Comparison of ENCODE assay signal across 8 mouse cellular contexts in genomic region chr14:75256521-75256920, GRCm38 (mm10). TPM values are rescaled to one million over a fixed set of nuclear protein-coding genes. Genes with fewer than 3 reads are reported as not detected.
DNase-seq lines count a peak whose midpoint lies in the region; ATAC-seq and TF ChIP-seq lines count a peak whose summit lies in the region.

No protein-coding gene starts in this region.

- WGBS in heart, adult 2 months, result 33% methylated on average over 5 of the region's 5 CpGs
- 38% methylated on average over 5 of the region's 5 CpGs for WGBS in heart, embryonic 11.5 days (ENCODE audit: insufficient replicate concordance)
- 30% methylated on average over 5 of the region's 5 CpGs for WGBS in liver, embryonic 14.5 days (ENCODE audit: insufficient replicate concordance)
- WGBS in heart, embryonic 12.5 days, result 40% methylated on average over 5 of the region's 5 CpGs

- H3K4me1 ChIP-seq in heart, adult 2 months (ENCODE audit: control insufficient read depth, insufficient read depth, low read length), result no peaks in the 10 kb centered on the region
- no peaks in the 10 kb centered on the region for H3K4me1 ChIP-seq in heart, embryonic 11.5 days (ENCODE audit: control insufficient read depth, insufficient read depth, low read length)
- H3K4me1 ChIP-seq in liver, embryonic 14.5 days (replicated peaks; ENCODE audit: control insufficient read depth in 2 of 2, insufficient read depth in 2 of 2, low read length in 1 of 2), result no peaks in the 10 kb centered on the region
- H3K4me1 ChIP-seq in heart, embryonic 12.5 days (replicated peaks), result no peaks in the 10 kb centered on the region

- TF ChIP-seq POLR2A in heart, adult 2 months (IDR thresholded peaks at IDR 0.05; ENCODE audit: insufficient read depth, low read depth, low read length), result no peak

- H3K27ac ChIP-seq in heart, adult 2 months, result no peak overlapping the region
- no peak overlapping the region for H3K27ac ChIP-seq in heart, embryonic 11.5 days (ENCODE audit: low read depth, low read length)
- no peak overlapping the region for H3K27ac ChIP-seq in liver, embryonic 14.5 days
- H3K27ac ChIP-seq in heart, embryonic 12.5 days (ENCODE audit: poor library complexity, severe bottlenecking), result no peak overlapping the region

- H3K4me3 ChIP-seq in heart, adult 2 months, result no peak overlapping the region
- H3K4me3 ChIP-seq in heart, embryonic 11.5 days (ENCODE audit: low read depth, low read length), result no peak overlapping the region
- H3K4me3 ChIP-seq in liver, embryonic 14.5 days (ENCODE audit: insufficient read depth in 1 of 2, low read depth in 2 of 2, low read length in 2 of 2), result no peak overlapping the region
- H3K4me3 ChIP-seq in heart, embryonic 12.5 days, result no peak overlapping the region

- TF ChIP-seq CTCF in heart, adult 2 months (IDR thresholded peaks at IDR 0.05), result peak; percentile 57
- peak; percentile 64 for TF ChIP-seq CTCF in liver, embryonic 14.5 days (IDR thresholded peaks at IDR 0.05; ENCODE audit: low read depth)

- H3K27me3 ChIP-seq in heart, adult 2 months (ENCODE audit: control insufficient read depth, insufficient read depth, low read length), result no peaks in the 10 kb centered on the region
- no peaks in the 10 kb centered on the region for H3K27me3 ChIP-seq in heart, embryonic 11.5 days (ENCODE audit: control insufficient read depth, insufficient read depth, low read length)
- no peaks in the 10 kb centered on the region for H3K27me3 ChIP-seq in liver, embryonic 14.5 days (ENCODE audit: control insufficient read depth, insufficient read depth, low read length)
- no peaks in the 10 kb centered on the region for H3K27me3 ChIP-seq in heart, embryonic 12.5 days (replicated peaks)

- no peaks in the 10 kb centered on the region for H3K9me3 ChIP-seq in heart, embryonic 11.5 days (replicated peaks; ENCODE audit: control insufficient read depth, low read length)
- no peaks in the 10 kb centered on the region for H3K9me3 ChIP-seq in liver, embryonic 14.5 days (ENCODE audit: control insufficient read depth, low read length)
- H3K9me3 ChIP-seq in heart, embryonic 12.5 days (replicated peaks), result no peaks in the 10 kb centered on the region

- no peak for DNase-seq in heart, adult 2 months
- peak; percentile 56 for DNase-seq in 416B (ENCODE audit: low read depth)
- DNase-seq in adrenal gland, adult 2 months, result peak; percentile 49
- no peak for DNase-seq in liver, embryonic 14.5 days (ENCODE audit: low read depth in 3 of 3, low spot score in 3 of 3)
- DNase-seq in frontal cortex, adult 2 months (ENCODE audit: extremely low spot score in 1 of 2, low spot score in 1 of 2), result no peak
- DNase-seq in gastrocnemius, postnatal 25 days, result no peak

- no peak for TF ChIP-seq EP300 in heart, adult 2 months (IDR thresholded peaks at IDR 0.05; ENCODE audit: insufficient read depth, low read depth, low read length)
- TF ChIP-seq EP300 in liver, embryonic 14.5 days (IDR thresholded peaks at IDR 0.05; ENCODE audit: low read depth), result no peak

- no peaks in the 10 kb centered on the region for H3K79me2 ChIP-seq in heart, adult 2 months (replicated peaks; ENCODE audit: control insufficient read depth, insufficient read depth, low read length)

- H3K9ac ChIP-seq in heart, adult 2 months (ENCODE audit: low read depth, low read length), result no peak overlapping the region
- H3K9ac ChIP-seq in heart, embryonic 11.5 days (ENCODE audit: low read depth, low read length), result no peak overlapping the region
- no peak overlapping the region for H3K9ac ChIP-seq in liver, embryonic 14.5 days (replicated peaks)
- H3K9ac ChIP-seq in heart, embryonic 12.5 days, result no peak overlapping the region

- no peak for ATAC-seq in heart, embryonic 11.5 days (replicated peaks; ENCODE audit: insufficient number of reproducible peaks, low FRiP score, low TSS enrichment)
- no peak for ATAC-seq in liver, embryonic 14.5 days (ENCODE audit: insufficient read depth)
- no peak for ATAC-seq in heart, embryonic 12.5 days (ENCODE audit: insufficient number of reproducible peaks, low FRiP score)

- no peaks in the 10 kb centered on the region for H3K36me3 ChIP-seq in heart, adult 2 months (ENCODE audit: control insufficient read depth, insufficient read depth, low read length)
- H3K36me3 ChIP-seq in heart, embryonic 11.5 days (ENCODE audit: control insufficient read depth, insufficient read depth, low read length), result no peaks in the 10 kb centered on the region
- no peaks in the 10 kb centered on the region for H3K36me3 ChIP-seq in liver, embryonic 14.5 days (replicated peaks; ENCODE audit: control insufficient read depth, insufficient read depth, low read depth)
- H3K36me3 ChIP-seq in heart, embryonic 12.5 days, result no peaks in the 10 kb centered on the region

- intact Hi-C loops in heart, adult 2 months (cut with DNase I), result loop anchor here (10.0 kb wide), 1 partner anchor 378 kb away; no protein-coding TSS in a partner anchor

- no peak overlapping the region for H3K4me2 ChIP-seq in heart, embryonic 11.5 days
- no peak overlapping the region for H3K4me2 ChIP-seq in liver, embryonic 14.5 days (ENCODE audit: low read depth)
- no peak overlapping the region for H3K4me2 ChIP-seq in heart, embryonic 12.5 days

RNA-seq across cellular contexts. Expression of gene Cpb2, which starts 14.4 kb away (rescaled TPM):
- total RNA-seq in heart, adult 2 months (2021), result not detected
- not detected in 2 replicates for polyA plus RNA-seq in heart, adult 2 months (2012; rRNA removed)
- 1.1 TPM in 1 of 2 replicates, not detected in the other for polyA plus RNA-seq in heart, embryonic 11.5 days (2014; fragmentation: Nextera tagmentation; extraction: Ambion mirVana)
- total RNA-seq in adrenal gland, adult 2 months (2021), result 1 to 10 TPM in 1 of 2 experiments, not detected in 1; 1.3 TPM
- polyA plus RNA-seq in adrenal gland, adult 2 months (2012; rRNA removed), result not detected in 2 replicates
- polyA plus RNA-seq in liver, embryonic 14.5 days (2012; rRNA removed), result 59.7 and 62.1 TPM in 2 replicates
- polyA plus RNA-seq in liver, embryonic 14.5 days (2014; fragmentation: Nextera tagmentation; extraction: Ambion mirVana), result 93.5 and 106 TPM in 2 replicates
- polyA plus RNA-seq in frontal cortex, adult 2 months (2012; rRNA removed), result not detected in 2 replicates
- not detected for total RNA-seq in gastrocnemius, postnatal 25 days (2021)
- 0.15 and 0.87 TPM in 2 replicates for polyA plus RNA-seq in heart, embryonic 12.5 days (2016; fragmentation: Nextera tagmentation; extraction: Ambion mirVana)

RNA-seq across cellular contexts. Expression of gene Zc3h13, which starts 27.7 kb away (rescaled TPM):
- total RNA-seq in heart, adult 2 months (2021), result 10 to 100 TPM; 24.9 to 26.2 TPM
- polyA plus RNA-seq in heart, adult 2 months (2012; rRNA removed), result 5.2 and 5.5 TPM in 2 replicates
- polyA plus RNA-seq in heart, embryonic 11.5 days (2014; fragmentation: Nextera tagmentation; extraction: Ambion mirVana), result 17.3 and 20.2 TPM in 2 replicates
- 10 to 100 TPM; 27.5 to 32.2 TPM for total RNA-seq in adrenal gland, adult 2 months (2021)
- 8.0 and 10.5 TPM in 2 replicates for polyA plus RNA-seq in adrenal gland, adult 2 months (2012; rRNA removed)
- 5.2 and 8.1 TPM in 2 replicates for polyA plus RNA-seq in liver, embryonic 14.5 days (2012; rRNA removed)
- polyA plus RNA-seq in liver, embryonic 14.5 days (2014; fragmentation: Nextera tagmentation; extraction: Ambion mirVana), result 9.2 and 11.3 TPM in 2 replicates
- polyA plus RNA-seq in frontal cortex, adult 2 months (2012; rRNA removed), result 35.3 and 39.3 TPM in 2 replicates
- 10 to 100 TPM; 15.1 to 19.2 TPM for total RNA-seq in gastrocnemius, postnatal 25 days (2021)
- 22.8 and 24.2 TPM in 2 replicates for polyA plus RNA-seq in heart, embryonic 12.5 days (2016; fragmentation: Nextera tagmentation; extraction: Ambion mirVana)

Comparison
In these comparisons a context has a peak if more than half of its experiments do, and no peak if none do; other contexts are left out.
1. DNase-seq: peak in 416B (single experiment) and adrenal gland, adult 2 months (single experiment); none in heart, adult 2 months (0 of 2), liver, embryonic 14.5 days (0 of 3), frontal cortex, adult 2 months (0 of 2) and gastrocnemius, postnatal 25 days (single experiment).
2. RNA of gene Cpb2, which starts 14.4 kb away (polyA plus RNA-seq): 59.7 to 106 TPM in liver, embryonic 14.5 days; 1.1 TPM in heart, embryonic 11.5 days, 0.15 to 0.87 TPM in heart, embryonic 12.5 days, not detected in heart, adult 2 months, not detected in adrenal gland, adult 2 months and not detected in frontal cortex, adult 2 months; every median in the first group is over 10 times any median in the second.